Mouse (Mus musculus) midbrain, embryonic 10.5 days (tissue): ENCODE data around the gene Gdap1l1. TPM values are rescaled to one million over a fixed set of nuclear protein-coding genes. Genes with fewer than 3 reads are reported as not detected.

Experiments used
- DNase-seq: peaks from one replicate; pipeline ENCODE4 v3.0.0-alpha.2; 2017; ENCODE audit warnings: low spot score
- H3K27ac ChIP-seq: fragments of 300-500 bp; sonication (generic); replicated peaks from 2 replicates; pipeline ENCODE4 v1.5.1; 2016; ENCODE audit warnings: mild to moderate bottlenecking
- H3K27me3 ChIP-seq: fragments of 300-500 bp; sonication (generic); 2 replicates; pipeline ENCODE4 v1.6.1; 2016; ENCODE audit warnings: low read depth, mild to moderate bottlenecking; ENCODE audit not compliant: poor library complexity, severe bottlenecking
- H3K36me3 ChIP-seq: fragments of 300-500 bp; sonication (generic); 2 replicates; pipeline ENCODE4 v1.6.1; 2016; ENCODE audit warnings: mild to moderate bottlenecking, moderate library complexity
- H3K4me1 ChIP-seq: fragments of 300-500 bp; sonication (generic); 2 replicates; pipeline ENCODE4 v1.6.1; 2016
- H3K4me3 ChIP-seq: fragments of 300-500 bp; sonication (generic); 2 replicates; pipeline ENCODE4 v1.5.1; 2016; ENCODE audit warnings: mild to moderate bottlenecking, moderate library complexity
- H3K9me3 ChIP-seq: fragments of 300-500 bp; sonication (generic); replicated peaks from 2 replicates; pipeline ENCODE4 v1.6.1; 2016; ENCODE audit warnings: mild to moderate bottlenecking
- WGBS: fragments of 180-500 bp; shearing (Covaris S2); methylation state at CpG from one replicate; pipeline ENCODE4 v1.1.7; 2016; 5-methylcytosine and 5-hydroxymethylcytosine counted together
- polyA plus RNA-seq: library from polyadenylated mRNA; unstranded; fragments of >200 nt; fragmentation: Nextera tagmentation; extraction: Ambion mirVana; gene quantifications from 2 replicates; pipeline ENCODE4 v1.2.1, GENCODE M21; 2016

The Gdap1l1 gene
- polyA plus RNA-seq, 1 experiment from 2014 or later, result 20.0 TPM

GRCm38 (mm10) chr2:163433971-163434370 lies 4.3 kb upstream of the Gdap1l1 start:
- Histone ChIP-seq H3K4me3 (no peak overlapping the region), H3K36me3 (no peaks in the 10 kb centered on the region), H3K4me1 (peaks cover 22% of the 10 kb centered on the region), H3K27ac (no peak overlapping the region; the same call in 1 of the 2 replicates), H3K9me3 (no peaks in the 10 kb centered on the region), H3K27me3 (peaks cover 20% of the 10 kb centered on the region)
- WGBS, result 22% methylated on average over 4 of the region's 4 CpGs
- no peak for DNase-seq

- Histone ChIP-seq H3K4me3 (peak overlapping the region; percentile 82), H3K9me3 (no peaks in the 10 kb centered on the region), H3K36me3 (no peaks in the 10 kb centered on the region), H3K27ac (peak overlapping the region; percentile 86), H3K4me1 (peaks cover 33% of the 10 kb centered on the region), H3K27me3 (peaks cover 23% of the 10 kb centered on the region)
- 41% methylated on average over 4 of the region's 4 CpGs for WGBS
- DNase-seq, result no peak
These were observed 476 bp upstream of the Gdap1l1 start for GRCm38 (mm10) chr2:163437800-163438199.

DNA sequence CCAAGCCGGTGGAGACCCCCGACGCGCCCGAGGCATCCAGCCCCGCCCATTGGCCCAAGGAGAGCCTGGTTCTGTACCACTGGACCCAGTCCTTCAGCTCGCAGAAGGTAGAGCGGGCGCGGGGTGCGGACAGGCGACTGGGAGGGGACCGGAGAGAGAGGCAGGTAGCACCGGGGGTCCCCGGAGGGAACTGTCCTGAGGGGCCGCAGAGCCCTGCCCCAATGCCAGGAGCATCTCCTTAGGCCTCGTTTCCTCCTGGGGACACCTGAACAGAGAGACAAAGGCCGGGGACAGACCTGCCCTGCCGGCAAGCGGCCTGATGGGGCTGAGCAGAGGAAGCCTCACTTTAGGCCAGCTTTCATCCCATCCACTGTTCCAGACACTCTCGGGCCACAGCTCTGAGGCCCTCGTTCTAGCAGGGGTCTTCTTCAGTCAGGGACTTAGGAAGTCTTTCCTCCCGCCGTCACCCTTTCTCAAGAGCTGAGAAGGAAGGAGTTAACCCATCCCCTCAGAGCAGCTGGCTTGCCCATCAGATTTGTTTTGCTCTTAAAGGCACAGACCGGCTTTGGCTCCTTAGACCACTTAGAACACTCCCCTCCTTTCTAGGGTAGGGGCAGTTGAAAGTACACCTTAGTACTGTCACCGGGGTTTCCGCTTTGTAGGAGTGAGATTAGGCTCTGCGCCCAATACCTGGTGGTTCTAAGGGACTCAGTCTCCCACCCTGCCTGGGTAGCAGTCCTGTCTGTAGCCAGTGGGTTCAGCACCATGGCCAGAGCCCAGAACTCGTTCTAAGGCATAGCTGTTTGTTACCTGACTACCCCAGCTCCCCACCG lies 559 bp downstream of the Gdap1l1 start:
- H3K4me1 ChIP-seq, result peaks cover 34% of the 10 kb centered on the region
- H3K27ac ChIP-seq, result peak overlapping the region; percentile 86
- H3K27me3 ChIP-seq, result peaks cover 23% of the 10 kb centered on the region
- peak overlapping the region; percentile 82 for H3K4me3 ChIP-seq
- 2% methylated on average over 30 of the region's 30 CpGs for WGBS
- H3K36me3 ChIP-seq, result no peaks in the 10 kb centered on the region
- peak; percentile 53 for DNase-seq
- H3K9me3 ChIP-seq, result no peaks in the 10 kb centered on the region

- H3K27me3 ChIP-seq, result peaks cover 23% of the 10 kb centered on the region
- no peak for DNase-seq
- no peaks in the 10 kb centered on the region for H3K9me3 ChIP-seq
- peaks cover 31% of the 10 kb centered on the region for H3K4me1 ChIP-seq
- WGBS, result 59% methylated on average over 1 of the region's 1 CpGs
- H3K36me3 ChIP-seq, result no peaks in the 10 kb centered on the region
- H3K27ac ChIP-seq, result no peak overlapping the region
- H3K4me3 ChIP-seq, result peak overlapping the region; percentile 82
These were observed 1.2 kb downstream of the Gdap1l1 start for GRCm38 (mm10) chr2:163439488-163439887.

GRCm38 (mm10) chr2:163443543-163443942 lies 5.3 kb downstream of the Gdap1l1 start:
- H3K4me1 ChIP-seq, result peaks cover 25% of the 10 kb centered on the region
- no peak for DNase-seq
- H3K27me3 ChIP-seq, result peaks cover 7% of the 10 kb centered on the region
- H3K27ac ChIP-seq, result no peak overlapping the region
- H3K4me3 ChIP-seq, result no peak overlapping the region
- peaks cover 11% of the 10 kb centered on the region; the same call in 1 of the 2 replicates for H3K36me3 ChIP-seq
- no peaks in the 10 kb centered on the region for H3K9me3 ChIP-seq
- WGBS, result 71% methylated on average over 6 of the region's 6 CpGs

DNA sequence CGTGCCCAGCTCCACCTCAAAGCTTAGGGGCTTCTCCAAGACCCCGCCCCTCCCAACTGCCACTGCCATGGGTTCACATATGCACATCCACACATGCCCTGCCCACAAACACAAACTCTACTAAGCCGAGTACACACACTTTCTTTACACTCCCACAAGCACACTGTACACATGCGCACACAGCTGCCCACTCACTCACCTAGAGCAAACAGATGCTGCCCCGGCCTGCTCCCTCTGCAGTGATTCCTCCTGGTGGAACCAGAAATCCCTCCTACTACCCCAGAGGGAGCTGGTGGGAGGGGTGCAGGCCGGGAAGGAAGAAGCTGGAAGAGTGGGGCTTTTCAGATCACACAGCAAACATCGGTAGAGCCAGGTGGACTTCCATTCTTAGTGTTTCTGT lies 5.7 kb downstream of the Gdap1l1 start:
- H3K27ac ChIP-seq, result no peak overlapping the region
- peaks cover 3% of the 10 kb centered on the region; the same call in 1 of the 2 replicates for H3K27me3 ChIP-seq
- 77% methylated on average over 7 of the region's 7 CpGs for WGBS
- no peak for DNase-seq
- no peaks in the 10 kb centered on the region for H3K9me3 ChIP-seq
- H3K4me1 ChIP-seq, result peaks cover 20% of the 10 kb centered on the region
- peaks cover 11% of the 10 kb centered on the region; the same call in 1 of the 2 replicates for H3K36me3 ChIP-seq
- no peak overlapping the region for H3K4me3 ChIP-seq

- Histone ChIP-seq H3K27me3 (no peaks in the 10 kb centered on the region), H3K27ac (no peak overlapping the region), H3K4me1 (peaks cover 10% of the 10 kb centered on the region; the same call in 1 of the 2 replicates), H3K4me3 (no peak overlapping the region), H3K9me3 (no peaks in the 10 kb centered on the region), H3K36me3 (peaks cover 33% of the 10 kb centered on the region; the same call in 1 of the 2 replicates)
- WGBS, result 86% methylated on average over 12 of the region's 12 CpGs
- DNase-seq, result no peak
These were observed 9.1 kb downstream of the Gdap1l1 start for GRCm38 (mm10) chr2:163447375-163447774.

- H3K9me3 ChIP-seq, result no peaks in the 10 kb centered on the region
- no peak for DNase-seq
- H3K27ac ChIP-seq, result no peak overlapping the region
- peaks cover 43% of the 10 kb centered on the region; the same call in 1 of the 2 replicates for H3K36me3 ChIP-seq
- WGBS, result 65% methylated on average over 3 of the region's 3 CpGs
- no peak overlapping the region for H3K4me3 ChIP-seq
- H3K27me3 ChIP-seq, result no peaks in the 10 kb centered on the region
- H3K4me1 ChIP-seq, result peaks cover 5% of the 10 kb centered on the region; the same call in 1 of the 2 replicates
These were observed 11.0 kb downstream of the Gdap1l1 start for GRCm38 (mm10) chr2:163449276-163449675.

DNA sequence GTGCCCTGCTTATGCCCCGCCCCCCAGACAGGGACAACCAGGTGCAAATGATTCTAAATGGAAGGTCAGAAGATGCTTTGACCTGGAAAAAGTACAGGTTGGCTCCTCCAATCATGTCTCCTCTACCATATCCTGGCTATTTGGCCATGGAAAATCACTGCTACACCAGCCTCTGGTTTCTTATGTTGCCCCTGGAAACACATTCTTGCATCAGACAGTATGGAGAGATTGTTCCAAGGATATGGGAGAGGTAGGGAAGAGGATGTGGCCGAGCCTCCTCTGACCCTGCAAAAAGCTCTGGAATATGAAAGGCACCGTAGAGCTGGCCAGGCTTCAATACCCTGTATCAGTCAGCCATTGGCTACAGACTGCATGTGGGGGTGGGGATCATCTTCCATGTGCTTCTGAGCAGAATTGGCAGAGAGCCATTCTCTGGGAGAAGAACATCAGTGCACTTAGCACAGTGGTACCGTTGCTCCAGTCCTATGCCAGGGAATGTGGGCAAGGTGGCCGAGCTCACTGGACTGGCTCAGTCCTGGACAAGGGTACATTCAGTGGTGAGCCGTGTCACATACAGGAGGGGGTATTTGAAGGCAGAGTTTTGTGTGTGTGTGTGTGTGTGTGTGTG lies 12.5 kb downstream of the Gdap1l1 start:
- Histone ChIP-seq H3K4me3 (no peak overlapping the region), H3K4me1 (peaks cover 2% of the 10 kb centered on the region; the same call in 1 of the 2 replicates), H3K36me3 (peaks cover 46% of the 10 kb centered on the region; the same call in 1 of the 2 replicates), H3K27me3 (no peaks in the 10 kb centered on the region), H3K27ac (no peak overlapping the region), H3K9me3 (no peaks in the 10 kb centered on the region)
- no peak for DNase-seq
- 83% methylated on average over 6 of the region's 6 CpGs for WGBS

- no peak for DNase-seq
- Histone ChIP-seq H3K9me3 (no peaks in the 10 kb centered on the region), H3K27me3 (no peaks in the 10 kb centered on the region), H3K4me1 (no peaks in the 10 kb centered on the region), H3K36me3 (peaks cover 36% of the 10 kb centered on the region; the same call in 1 of the 2 replicates), H3K27ac (no peak overlapping the region), H3K4me3 (no peak overlapping the region)
- WGBS, result 91% methylated on average over 6 of the region's 6 CpGs
These were observed 14.5 kb downstream of the Gdap1l1 start for GRCm38 (mm10) chr2:163452738-163453137.

GRCm38 (mm10) chr2:163453378-163453777 lies 15.1 kb downstream of the Gdap1l1 start:
- Histone ChIP-seq H3K9me3 (no peaks in the 10 kb centered on the region), H3K27ac (no peak overlapping the region), H3K4me1 (no peaks in the 10 kb centered on the region), H3K27me3 (peaks cover 4% of the 10 kb centered on the region), H3K36me3 (peaks cover 36% of the 10 kb centered on the region; the same call in 1 of the 2 replicates), H3K4me3 (no peak overlapping the region)
- no peak for DNase-seq
- WGBS, result 89% methylated on average over 13 of the region's 13 CpGs

- Histone ChIP-seq H3K4me3 (no peak overlapping the region), H3K9me3 (no peaks in the 10 kb centered on the region), H3K4me1 (peaks cover 10% of the 10 kb centered on the region; the same call in 1 of the 2 replicates), H3K27ac (no peak overlapping the region), H3K27me3 (peaks cover 17% of the 10 kb centered on the region), H3K36me3 (peaks cover 10% of the 10 kb centered on the region; the same call in 1 of the 2 replicates)
- no peak for DNase-seq
- WGBS, result 60% methylated on average over 27 of the region's 27 CpGs
These were observed 20.4 kb downstream of the Gdap1l1 start for GRCm38 (mm10) chr2:163458539-163459265.
